Mouse (Mus musculus): ENCODE results near the gene Lrsam1. TPM values are rescaled to one million over a fixed set of nuclear protein-coding genes. Genes with fewer than 3 reads are reported as not detected.

The Lrsam1 gene
- polyA plus RNA-seq, 2 experiments, result 9.4 to 18.0 TPM

DNA sequence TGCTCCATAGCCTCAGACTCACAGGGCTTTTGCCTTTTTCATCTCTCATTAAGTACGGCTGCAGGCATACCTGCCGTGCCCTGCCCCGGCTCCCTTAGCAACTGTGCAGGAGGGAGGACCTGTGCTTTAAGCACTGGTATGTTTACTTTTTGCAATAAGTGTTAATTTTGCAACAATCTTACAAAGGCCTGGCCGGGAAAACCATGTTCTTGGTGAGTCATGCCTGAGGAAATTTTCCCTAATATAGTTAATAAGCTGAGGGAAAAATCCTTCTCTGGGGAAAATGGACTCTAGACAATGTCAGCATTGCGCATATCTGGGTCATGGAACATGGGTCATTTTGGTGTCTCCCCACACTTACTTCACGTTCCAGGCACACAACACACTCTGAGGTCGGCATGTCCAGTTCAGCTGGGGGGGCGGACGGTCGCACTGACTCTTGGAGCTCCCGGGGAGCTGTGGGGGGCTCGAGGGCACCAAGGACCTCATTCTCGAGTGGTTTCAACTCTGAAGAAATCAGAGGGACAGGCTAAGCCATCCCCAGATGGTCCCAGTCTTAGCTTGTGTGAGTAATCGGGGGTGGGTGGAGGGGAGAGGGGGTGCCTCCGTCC is 33.7 kb downstream of the Lrsam1 start:
- Histone ChIP-seq H3K9me3 (ENCODE audit: control insufficient read depth, low read length) (no peaks in the 10 kb centered on the region), H3K4me3 (replicated peaks; ENCODE audit: low read length) (no peak overlapping the region), H3K27ac (replicated peaks; ENCODE audit: low read depth, low read length) (no peak overlapping the region; the same call in 1 of the 2 replicates), H3K9ac (ENCODE audit: low read depth, low read length, severe bottlenecking) (no peak overlapping the region), H3K36me3 (ENCODE audit: control insufficient read depth, insufficient read depth, low read length) (peaks cover 51% of the 10 kb centered on the region), H3K4me1 (ENCODE audit: control insufficient read depth, insufficient read depth, low read length) (no peaks in the 10 kb centered on the region), H3K4me2 (replicated peaks; ENCODE audit: low read depth, low read length, severe bottlenecking) (no peak overlapping the region), H3K27me3 (ENCODE audit: control insufficient read depth, insufficient read depth, low read length) (no peaks in the 10 kb centered on the region)
- WGBS, result 74% methylated on average over 15 of the region's 15 CpGs
- TF ChIP-seq POLR2A (IDR thresholded peaks at IDR 0.05; ENCODE audit: borderline replicate concordance, extremely low read depth, insufficient read depth, insufficient read length), result no peak
- DNase-seq (ENCODE audit: low spot score) (no peak), ATAC-seq (ENCODE audit: low FRiP score, low read depth) (no peak)

DNA sequence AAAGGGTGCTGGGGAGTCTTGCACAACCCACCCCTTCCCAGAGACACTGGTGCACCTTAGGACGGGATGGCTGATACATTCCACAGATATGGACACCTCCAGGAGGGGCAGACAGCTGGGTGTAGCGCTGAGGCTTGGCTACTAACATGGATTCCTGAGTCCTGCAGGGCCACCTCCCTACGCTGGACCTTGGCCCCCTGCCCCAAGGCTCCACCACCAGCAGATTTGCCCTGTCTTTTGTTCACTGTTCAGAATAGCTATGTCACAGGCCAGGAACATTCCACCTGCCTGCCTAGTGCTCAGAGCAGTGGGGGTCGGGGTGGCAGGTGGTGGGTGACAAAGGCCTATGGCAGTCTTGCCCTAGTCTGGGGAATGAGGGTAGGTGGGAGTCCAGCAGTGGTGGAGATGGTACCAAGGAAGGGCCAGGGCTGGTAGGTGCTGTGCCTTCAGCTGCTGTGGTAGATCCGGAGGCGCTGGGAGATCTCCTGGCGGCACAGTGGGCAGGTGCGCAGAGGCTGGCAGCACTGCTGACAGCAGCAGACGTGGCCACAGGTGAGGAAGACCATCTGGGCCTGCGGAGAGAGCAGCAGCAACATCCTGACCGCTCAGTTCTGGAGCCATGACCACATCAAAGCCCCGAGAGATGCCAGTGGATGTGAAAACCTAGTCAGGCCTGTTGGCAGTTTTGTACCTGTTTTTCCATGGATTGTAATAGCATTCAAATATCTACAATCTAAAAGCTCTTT is 34.9 kb downstream of the Lrsam1 start:
- Histone ChIP-seq H3K36me3 (ENCODE audit: control insufficient read depth, insufficient read depth, low read length) (peaks cover 63% of the 10 kb centered on the region), H3K9ac (ENCODE audit: low read depth, low read length, severe bottlenecking) (no peak overlapping the region), H3K27me3 (ENCODE audit: control insufficient read depth, insufficient read depth, low read length) (no peaks in the 10 kb centered on the region), H3K27ac (replicated peaks; ENCODE audit: low read depth, low read length) (no peak overlapping the region), H3K4me1 (ENCODE audit: control insufficient read depth, insufficient read depth, low read length) (no peaks in the 10 kb centered on the region), H3K4me2 (replicated peaks; ENCODE audit: low read depth, low read length, severe bottlenecking) (no peak overlapping the region), H3K9me3 (ENCODE audit: control insufficient read depth, low read length) (no peaks in the 10 kb centered on the region), H3K4me3 (replicated peaks; ENCODE audit: low read length) (no peak overlapping the region)
- ATAC-seq (ENCODE audit: low FRiP score, low read depth) (no peak), DNase-seq (ENCODE audit: low spot score) (no peak)
- WGBS, result 87% methylated on average over 11 of the region's 12 CpGs
- no peak for TF ChIP-seq POLR2A (IDR thresholded peaks at IDR 0.05; ENCODE audit: borderline replicate concordance, extremely low read depth, insufficient read depth, insufficient read length)

DNA sequence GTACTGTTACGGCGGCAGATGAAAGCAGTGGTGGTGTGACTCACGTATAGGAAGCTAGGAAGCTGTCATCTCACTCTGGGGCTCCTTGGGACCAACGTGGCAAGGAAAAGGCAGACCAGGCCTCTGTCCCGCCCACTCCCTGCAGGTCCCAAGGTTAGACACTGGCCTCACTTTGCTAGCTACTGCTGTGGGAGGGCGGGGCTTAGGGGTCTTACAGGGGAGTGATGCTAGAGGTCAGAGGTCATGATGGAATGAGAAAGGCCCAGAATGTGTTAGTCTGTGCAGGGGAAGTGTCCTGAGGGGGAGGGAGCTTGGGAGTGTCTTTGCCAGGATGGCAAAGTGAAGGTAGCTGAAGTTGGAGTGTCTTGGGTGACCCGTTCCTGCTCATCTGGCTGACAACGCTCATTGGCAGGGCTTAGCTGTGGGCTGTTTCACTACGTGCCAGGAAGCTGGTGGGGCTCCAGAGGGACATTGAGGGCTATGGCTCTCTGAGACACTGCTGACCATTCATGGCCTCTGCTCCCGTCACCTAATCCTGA is 37.0 kb downstream of the Lrsam1 start:
- Histone ChIP-seq H3K4me2 (replicated peaks; ENCODE audit: low read depth, low read length, severe bottlenecking) (no peak overlapping the region), H3K27me3 (ENCODE audit: control insufficient read depth, insufficient read depth, low read length) (no peaks in the 10 kb centered on the region), H3K27ac (replicated peaks; ENCODE audit: low read depth, low read length) (no peak overlapping the region), H3K4me3 (replicated peaks; ENCODE audit: low read length) (no peak overlapping the region), H3K4me1 (ENCODE audit: control insufficient read depth, insufficient read depth, low read length) (no peaks in the 10 kb centered on the region), H3K36me3 (ENCODE audit: control insufficient read depth, insufficient read depth, low read length) (peaks cover 77% of the 10 kb centered on the region), H3K9ac (ENCODE audit: low read depth, low read length, severe bottlenecking) (no peak overlapping the region), H3K9me3 (ENCODE audit: control insufficient read depth, low read length) (no peaks in the 10 kb centered on the region)
- ATAC-seq (ENCODE audit: low FRiP score, low read depth) (no peak), DNase-seq (ENCODE audit: low spot score) (no peak)
- TF ChIP-seq POLR2A (IDR thresholded peaks at IDR 0.05; ENCODE audit: borderline replicate concordance, extremely low read depth, insufficient read depth, insufficient read length), result no peak
- WGBS, result 79% methylated on average over 10 of the region's 10 CpGs

DNA sequence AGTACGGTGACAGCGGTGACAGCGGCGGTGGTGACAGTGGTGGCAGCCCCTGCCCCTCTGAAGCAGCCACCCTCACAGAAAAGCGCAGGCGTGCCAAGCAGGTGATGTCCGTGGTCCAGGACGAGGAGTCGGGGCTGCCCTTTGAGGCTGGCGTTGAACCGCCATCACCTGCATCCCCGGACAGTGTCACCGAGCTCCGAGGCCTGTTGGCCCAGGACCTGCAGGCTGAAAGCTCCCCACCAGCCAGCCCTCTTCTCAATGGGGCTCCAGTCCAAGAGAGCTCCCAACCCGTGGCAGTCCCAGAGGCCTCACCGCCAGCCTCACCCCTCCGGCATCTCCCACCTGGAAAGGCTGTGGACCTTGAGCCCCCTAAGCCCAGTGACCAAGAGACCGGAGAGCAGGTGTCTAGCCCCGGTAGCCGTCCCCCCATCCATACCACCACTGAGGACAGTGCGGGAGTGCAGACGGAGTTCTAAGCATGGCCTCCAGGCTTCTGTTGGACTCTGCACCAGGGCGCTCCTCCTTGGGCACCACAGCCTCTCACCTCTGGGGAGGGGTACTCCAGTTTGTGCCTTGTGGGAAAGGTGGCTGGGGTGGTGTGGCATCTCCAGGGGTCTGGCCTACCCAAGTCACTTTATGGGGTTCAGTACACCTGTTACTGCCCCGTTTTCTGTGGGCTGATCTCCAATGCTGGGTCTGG is 37.7 kb downstream of the Lrsam1 start:
- peaks cover 78% of the 10 kb centered on the region for H3K36me3 ChIP-seq (ENCODE audit: control insufficient read depth, insufficient read depth, low read length)
- no peak overlapping the region for H3K27ac ChIP-seq (replicated peaks; ENCODE audit: low read depth, low read length)
- no peak for ATAC-seq (ENCODE audit: low FRiP score, low read depth)
- no peak overlapping the region for H3K9ac ChIP-seq (ENCODE audit: low read depth, low read length, severe bottlenecking)
- H3K4me1 ChIP-seq (ENCODE audit: control insufficient read depth, insufficient read depth, low read length), result no peaks in the 10 kb centered on the region
- H3K27me3 ChIP-seq (ENCODE audit: control insufficient read depth, insufficient read depth, low read length), result no peaks in the 10 kb centered on the region
- WGBS, result 90% methylated on average over 24 of the region's 24 CpGs
- no peak for TF ChIP-seq POLR2A (IDR thresholded peaks at IDR 0.05; ENCODE audit: borderline replicate concordance, extremely low read depth, insufficient read depth, insufficient read length)
- H3K9me3 ChIP-seq (ENCODE audit: control insufficient read depth, low read length), result no peaks in the 10 kb centered on the region
- no peak overlapping the region for H3K4me2 ChIP-seq (replicated peaks; ENCODE audit: low read depth, low read length, severe bottlenecking)
- no peak overlapping the region for H3K4me3 ChIP-seq (replicated peaks; ENCODE audit: low read length)
- no peak for DNase-seq (ENCODE audit: low spot score)

DNA sequence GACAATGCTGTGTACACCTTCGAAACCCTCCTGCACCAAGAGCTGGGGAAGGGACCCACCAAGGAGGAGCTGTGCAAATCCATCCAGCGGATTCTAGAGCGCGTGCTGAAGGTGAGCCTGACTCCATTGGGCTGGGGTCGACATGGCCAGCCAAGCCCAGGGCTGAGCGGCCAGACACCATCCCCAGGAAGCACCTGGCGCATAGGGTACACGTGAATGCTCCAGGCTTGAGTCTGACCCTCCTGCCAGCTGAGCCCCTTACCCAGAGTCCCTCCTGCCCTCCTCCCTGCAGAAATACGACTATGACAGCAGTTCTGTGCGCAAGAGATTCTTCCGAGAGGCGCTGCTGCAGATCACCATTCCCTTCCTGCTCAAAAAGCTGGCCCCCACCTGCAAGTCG is 38.9 kb downstream of the Lrsam1 start:
- no peak for ATAC-seq (ENCODE audit: low FRiP score, low read depth)
- H3K4me1 ChIP-seq (ENCODE audit: control insufficient read depth, insufficient read depth, low read length), result no peaks in the 10 kb centered on the region

More for the DNA sequence above, 38.9 kb downstream of the Lrsam1 start:
- no peak for DNase-seq (ENCODE audit: low spot score)
- TF ChIP-seq POLR2A (IDR thresholded peaks at IDR 0.05; ENCODE audit: borderline replicate concordance, extremely low read depth, insufficient read depth, insufficient read length), result no peak
- 90% methylated on average over 13 of the region's 13 CpGs for WGBS
- no peaks in the 10 kb centered on the region for H3K27me3 ChIP-seq (ENCODE audit: control insufficient read depth, insufficient read depth, low read length)
- H3K27ac ChIP-seq (replicated peaks; ENCODE audit: low read depth, low read length), result no peak overlapping the region
- no peak overlapping the region for H3K4me2 ChIP-seq (replicated peaks; ENCODE audit: low read depth, low read length, severe bottlenecking)
- H3K9me3 ChIP-seq (ENCODE audit: control insufficient read depth, low read length), result no peaks in the 10 kb centered on the region
- H3K36me3 ChIP-seq (ENCODE audit: control insufficient read depth, insufficient read depth, low read length), result peaks cover 86% of the 10 kb centered on the region
- no peak overlapping the region for H3K4me3 ChIP-seq (replicated peaks; ENCODE audit: low read length)
- no peak overlapping the region for H3K9ac ChIP-seq (ENCODE audit: low read depth, low read length, severe bottlenecking)

Data from limb, embryonic 14.5 days (tissue).